Mouse (Mus musculus): ENCODE measurements around the gene Ptpre. TPM values are rescaled to one million over a fixed set of nuclear protein-coding genes. Genes with fewer than 3 reads are reported as not detected.
"Not testable (repeated sequence)": the region's sequence is repeated elsewhere in the genome, so short reads cannot be mapped to it uniquely, and the experiment has no call there.

The Ptpre gene
- polyA plus RNA-seq, 1 experiment from 2014 or later, result 1.0 TPM

GRCm38 (mm10) chr7:135571392-135571791 lies 34.1 kb downstream of the Ptpre start:
- no peaks in the 10 kb centered on the region for H3K9me3 ChIP-seq (replicated peaks; ENCODE audit: control insufficient read depth, low read length)
- H3K9ac ChIP-seq (replicated peaks; ENCODE audit: low read length), result no peak overlapping the region
- no peaks in the 10 kb centered on the region for H3K4me1 ChIP-seq (ENCODE audit: control insufficient read depth, insufficient read depth, low read length)
- DNase-seq (ENCODE audit: low spot score) (no peak), ATAC-seq (replicated peaks; ENCODE audit: insufficient number of reproducible peaks, low FRiP score, low TSS enrichment, low read depth) (no peak)
- H3K4me2 ChIP-seq (ENCODE audit: low read depth, low read length), result no peak overlapping the region
- no peaks in the 10 kb centered on the region for H3K36me3 ChIP-seq (replicated peaks; ENCODE audit: control insufficient read depth, insufficient read depth, low read depth, low read length)
- no peak overlapping the region for H3K4me3 ChIP-seq (ENCODE audit: low read depth, low read length)
- H3K27ac ChIP-seq (replicated peaks; ENCODE audit: low read depth, low read length), result no peak overlapping the region
- no peaks in the 10 kb centered on the region for H3K27me3 ChIP-seq (ENCODE audit: control insufficient read depth, insufficient read depth, low read length)

GRCm38 (mm10) chr7:135571951-135572559 lies 34.8 kb downstream of the Ptpre start:
- H3K27ac ChIP-seq (replicated peaks; ENCODE audit: low read depth, low read length), result peak overlapping the region; percentile 52
- no peaks in the 10 kb centered on the region for H3K4me1 ChIP-seq (ENCODE audit: control insufficient read depth, insufficient read depth, low read length)
- H3K9ac ChIP-seq (replicated peaks; ENCODE audit: low read length), result no peak overlapping the region
- ATAC-seq (replicated peaks; ENCODE audit: insufficient number of reproducible peaks, low FRiP score, low TSS enrichment, low read depth), result peak; percentile 91
- no peak overlapping the region for H3K4me3 ChIP-seq (ENCODE audit: low read depth, low read length)
- H3K9me3 ChIP-seq (replicated peaks; ENCODE audit: control insufficient read depth, low read length), result no peaks in the 10 kb centered on the region
- peak; percentile 79 for DNase-seq (ENCODE audit: low spot score)
- H3K36me3 ChIP-seq (replicated peaks; ENCODE audit: control insufficient read depth, insufficient read depth, low read depth, low read length), result no peaks in the 10 kb centered on the region
- H3K27me3 ChIP-seq (ENCODE audit: control insufficient read depth, insufficient read depth, low read length), result no peaks in the 10 kb centered on the region
- WGBS, result 22% methylated on average over 10 of the region's 10 CpGs
- H3K4me2 ChIP-seq (ENCODE audit: low read depth, low read length), result no peak overlapping the region

GRCm38 (mm10) chr7:135575319-135576069 lies 38.2 kb downstream of the Ptpre start:
- H3K4me1 ChIP-seq (ENCODE audit: control insufficient read depth, insufficient read depth, low read length); H3K36me3 ChIP-seq (replicated peaks; ENCODE audit: control insufficient read depth, insufficient read depth, low read depth, low read length); DNase-seq (ENCODE audit: low spot score); H3K9ac ChIP-seq (replicated peaks; ENCODE audit: low read length); H3K27me3 ChIP-seq (ENCODE audit: control insufficient read depth, insufficient read depth, low read length); H3K4me3 ChIP-seq (ENCODE audit: low read depth, low read length); H3K9me3 ChIP-seq (replicated peaks; ENCODE audit: control insufficient read depth, low read length); H3K4me2 ChIP-seq (ENCODE audit: low read depth, low read length); ATAC-seq (replicated peaks; ENCODE audit: insufficient number of reproducible peaks, low FRiP score, low TSS enrichment, low read depth); H3K27ac ChIP-seq (replicated peaks; ENCODE audit: low read depth, low read length): not testable (repeated sequence)
- 75% methylated on average over 7 of the region's 7 CpGs for WGBS

GRCm38 (mm10) chr7:135576329-135576728 lies 39.0 kb downstream of the Ptpre start:
- no peaks in the 10 kb centered on the region for H3K27me3 ChIP-seq (ENCODE audit: control insufficient read depth, insufficient read depth, low read length)

GRCm38 (mm10) chr7:135578715-135579325 lies 41.5 kb downstream of the Ptpre start:
- no peaks in the 10 kb centered on the region for H3K27me3 ChIP-seq (ENCODE audit: control insufficient read depth, insufficient read depth, low read length)
- ATAC-seq (replicated peaks; ENCODE audit: insufficient number of reproducible peaks, low FRiP score, low TSS enrichment, low read depth) (no peak), DNase-seq (ENCODE audit: low spot score) (no peak)
- no peaks in the 10 kb centered on the region for H3K36me3 ChIP-seq (replicated peaks; ENCODE audit: control insufficient read depth, insufficient read depth, low read depth, low read length)
- 68% methylated on average over 16 of the region's 16 CpGs for WGBS
- H3K9me3 ChIP-seq (replicated peaks; ENCODE audit: control insufficient read depth, low read length), result no peaks in the 10 kb centered on the region
- H3K4me2 ChIP-seq (ENCODE audit: low read depth, low read length), result no peak overlapping the region
- H3K27ac ChIP-seq (replicated peaks; ENCODE audit: low read depth, low read length), result no peak overlapping the region
- H3K4me1 ChIP-seq (ENCODE audit: control insufficient read depth, insufficient read depth, low read length), result no peaks in the 10 kb centered on the region
- H3K4me3 ChIP-seq (ENCODE audit: low read depth, low read length), result no peak overlapping the region
- no peak overlapping the region for H3K9ac ChIP-seq (replicated peaks; ENCODE audit: low read length)

More at GRCm38 (mm10) chr7:135576329-135576728, 39.0 kb downstream of the Ptpre start:
- H3K9me3 ChIP-seq (replicated peaks; ENCODE audit: control insufficient read depth, low read length), result no peaks in the 10 kb centered on the region
- no peak overlapping the region for H3K9ac ChIP-seq (replicated peaks; ENCODE audit: low read length)
- DNase-seq (ENCODE audit: low spot score) (no peak), ATAC-seq (replicated peaks; ENCODE audit: insufficient number of reproducible peaks, low FRiP score, low TSS enrichment, low read depth) (no peak)
- H3K36me3 ChIP-seq (replicated peaks; ENCODE audit: control insufficient read depth, insufficient read depth, low read depth, low read length), result no peaks in the 10 kb centered on the region
- H3K4me3 ChIP-seq (ENCODE audit: low read depth, low read length), result no peak overlapping the region
- no peaks in the 10 kb centered on the region for H3K4me1 ChIP-seq (ENCODE audit: control insufficient read depth, insufficient read depth, low read length)
- no peak overlapping the region for H3K4me2 ChIP-seq (ENCODE audit: low read depth, low read length)
- 92% methylated on average over 3 of the region's 3 CpGs for WGBS
- no peak overlapping the region for H3K27ac ChIP-seq (replicated peaks; ENCODE audit: low read depth, low read length)

GRCm38 (mm10) chr7:135580306-135581091 lies 43.2 kb downstream of the Ptpre start:
- ATAC-seq (replicated peaks; ENCODE audit: insufficient number of reproducible peaks, low FRiP score, low TSS enrichment, low read depth), result no peak
- Histone ChIP-seq H3K27ac (replicated peaks; ENCODE audit: low read depth, low read length) (no peak overlapping the region), H3K9me3 (replicated peaks; ENCODE audit: control insufficient read depth, low read length) (no peaks in the 10 kb centered on the region), H3K27me3 (ENCODE audit: control insufficient read depth, insufficient read depth, low read length) (no peaks in the 10 kb centered on the region), H3K4me3 (ENCODE audit: low read depth, low read length) (no peak overlapping the region), H3K9ac (replicated peaks; ENCODE audit: low read length) (no peak overlapping the region), H3K36me3 (replicated peaks; ENCODE audit: control insufficient read depth, insufficient read depth, low read depth, low read length) (no peaks in the 10 kb centered on the region), H3K4me2 (ENCODE audit: low read depth, low read length) (no peak overlapping the region), H3K4me1 (ENCODE audit: control insufficient read depth, insufficient read depth, low read length) (no peaks in the 10 kb centered on the region)
- WGBS, result 80% methylated on average over 7 of the region's 7 CpGs
- no peak for DNase-seq (ENCODE audit: low spot score)

GRCm38 (mm10) chr7:135581128-135581527 lies 43.8 kb downstream of the Ptpre start:
- ATAC-seq (replicated peaks; ENCODE audit: insufficient number of reproducible peaks, low FRiP score, low TSS enrichment, low read depth) (no peak), DNase-seq (ENCODE audit: low spot score) (no peak)
- Histone ChIP-seq H3K27ac (replicated peaks; ENCODE audit: low read depth, low read length) (no peak overlapping the region), H3K4me1 (ENCODE audit: control insufficient read depth, insufficient read depth, low read length) (no peaks in the 10 kb centered on the region), H3K4me3 (ENCODE audit: low read depth, low read length) (no peak overlapping the region), H3K27me3 (ENCODE audit: control insufficient read depth, insufficient read depth, low read length) (no peaks in the 10 kb centered on the region), H3K4me2 (ENCODE audit: low read depth, low read length) (no peak overlapping the region), H3K9me3 (replicated peaks; ENCODE audit: control insufficient read depth, low read length) (no peaks in the 10 kb centered on the region), H3K9ac (replicated peaks; ENCODE audit: low read length) (no peak overlapping the region), H3K36me3 (replicated peaks; ENCODE audit: control insufficient read depth, insufficient read depth, low read depth, low read length) (no peaks in the 10 kb centered on the region)
- WGBS, result 83% methylated on average over 5 of the region's 5 CpGs

All from embryonic facial prominence, embryonic 11.5 days (tissue).